Mouse (Mus musculus): ENCODE results near the gene Eef1akmt2. TPM values are rescaled to one million over a fixed set of nuclear protein-coding genes. Genes with fewer than 3 reads are reported as not detected.

Eef1akmt2 gene
- polyA plus RNA-seq, 1 experiment from 2014 or later = 82.0 TPM

DNA sequence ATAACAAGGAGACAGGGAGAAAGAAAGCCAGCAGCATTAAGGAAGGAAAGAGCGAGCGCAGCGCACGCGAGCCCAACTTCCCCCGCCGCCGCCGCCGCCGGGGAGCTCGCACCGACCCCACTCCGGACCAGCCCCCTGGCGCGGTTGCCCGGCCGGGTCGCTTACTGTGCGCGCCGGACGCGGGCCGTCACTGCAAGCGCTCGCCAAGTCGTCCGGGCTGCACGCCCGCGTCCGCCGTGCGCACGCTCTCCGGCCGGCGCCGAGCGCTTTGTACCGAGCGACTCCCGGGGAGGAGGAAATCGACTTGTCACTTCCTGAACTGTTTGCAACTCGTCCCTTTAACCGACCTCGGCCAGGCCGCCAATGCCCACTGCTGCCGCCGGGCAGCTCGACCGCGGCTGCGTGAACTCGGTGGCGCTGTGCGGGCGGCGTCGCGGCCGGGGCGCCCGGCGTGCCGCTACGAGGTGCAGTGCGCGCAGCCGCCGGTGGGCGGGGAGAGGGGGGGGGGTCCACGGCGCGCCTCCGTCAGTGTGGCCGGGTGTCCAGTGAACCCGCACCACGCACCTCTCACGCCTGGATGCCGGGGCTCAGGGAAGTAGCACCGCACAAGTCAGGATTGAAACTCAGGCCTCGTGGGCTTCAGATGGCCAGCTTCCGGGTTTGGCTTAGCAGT lies 38.9 kb downstream of the Eef1akmt2 start, which contains the start of gene Fam53b:
Gene Fam53b (minus strand): TSS at position 471 of the 673 bp plus-strand sequence.
- H3K27me3 ChIP-seq (ENCODE audit: low read depth, poor library complexity, severe bottlenecking) = no peaks in the 10 kb centered on the region
- H3K36me3 ChIP-seq = no peaks in the 10 kb centered on the region
- H3K27ac ChIP-seq (replicated peaks) = peak within 1 kb of the TSS; percentile 92
- no peaks in the 10 kb centered on the region for H3K9me3 ChIP-seq (replicated peaks)
- DNase-seq (ENCODE audit: low spot score) = peak; percentile 80
- under 1% methylated on average over 75 of the region's 85 CpGs for WGBS
- H3K4me1 ChIP-seq = peaks cover 79% of the 10 kb centered on the region
- H3K4me3 ChIP-seq = peak within 1 kb of the TSS; percentile 75

DNA sequence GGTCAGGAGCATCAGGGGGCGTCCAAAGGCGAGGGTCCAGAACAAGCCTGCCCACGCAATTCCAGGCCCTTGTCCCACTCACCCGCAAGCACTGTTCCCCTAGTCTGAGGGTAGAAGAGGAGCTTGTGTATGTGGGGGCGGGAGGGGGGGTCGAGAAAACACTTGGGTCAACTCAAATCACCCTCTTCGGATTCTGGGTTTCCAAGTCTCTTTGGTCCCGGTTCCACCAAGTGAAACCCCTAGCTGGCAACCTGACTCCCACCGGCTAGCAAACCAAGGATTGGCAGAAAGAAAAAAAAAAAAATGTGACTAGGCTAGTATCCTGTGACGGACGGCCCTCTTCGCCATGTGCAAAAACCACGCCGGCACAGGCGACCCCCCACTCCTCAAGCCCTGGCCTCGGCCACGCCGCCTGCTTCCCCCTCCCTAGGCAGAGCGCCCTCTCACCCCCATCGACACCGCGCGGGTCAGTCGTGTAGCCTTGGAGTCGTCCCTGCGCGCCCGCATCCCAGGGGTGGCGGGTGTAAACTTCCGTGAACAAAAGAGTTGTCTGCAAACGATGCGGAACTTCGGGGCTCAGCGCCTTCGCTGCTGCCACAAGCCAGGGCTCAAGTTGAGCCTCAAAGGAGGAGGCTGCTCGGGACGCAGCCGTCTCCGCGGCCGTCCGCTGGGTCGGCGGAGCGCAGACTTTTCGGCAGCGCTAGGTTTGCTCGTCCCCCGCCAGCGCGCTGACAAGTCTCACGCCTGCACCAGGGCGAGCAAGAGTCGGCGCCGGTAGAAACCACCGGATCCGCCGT lies 39.7 kb downstream of the Eef1akmt2 start:
- H3K27ac ChIP-seq (replicated peaks) = peak overlapping the region; percentile 92
- H3K36me3 ChIP-seq = no peaks in the 10 kb centered on the region
- no peaks in the 10 kb centered on the region for H3K9me3 ChIP-seq (replicated peaks)
- under 1% methylated on average over 59 of the region's 59 CpGs for WGBS
- H3K4me3 ChIP-seq = peak overlapping the region; percentile 75
- H3K27me3 ChIP-seq (ENCODE audit: low read depth, poor library complexity, severe bottlenecking) = no peaks in the 10 kb centered on the region
- DNase-seq (ENCODE audit: low spot score) = peak; percentile 76
- peaks cover 87% of the 10 kb centered on the region for H3K4me1 ChIP-seq

DNA sequence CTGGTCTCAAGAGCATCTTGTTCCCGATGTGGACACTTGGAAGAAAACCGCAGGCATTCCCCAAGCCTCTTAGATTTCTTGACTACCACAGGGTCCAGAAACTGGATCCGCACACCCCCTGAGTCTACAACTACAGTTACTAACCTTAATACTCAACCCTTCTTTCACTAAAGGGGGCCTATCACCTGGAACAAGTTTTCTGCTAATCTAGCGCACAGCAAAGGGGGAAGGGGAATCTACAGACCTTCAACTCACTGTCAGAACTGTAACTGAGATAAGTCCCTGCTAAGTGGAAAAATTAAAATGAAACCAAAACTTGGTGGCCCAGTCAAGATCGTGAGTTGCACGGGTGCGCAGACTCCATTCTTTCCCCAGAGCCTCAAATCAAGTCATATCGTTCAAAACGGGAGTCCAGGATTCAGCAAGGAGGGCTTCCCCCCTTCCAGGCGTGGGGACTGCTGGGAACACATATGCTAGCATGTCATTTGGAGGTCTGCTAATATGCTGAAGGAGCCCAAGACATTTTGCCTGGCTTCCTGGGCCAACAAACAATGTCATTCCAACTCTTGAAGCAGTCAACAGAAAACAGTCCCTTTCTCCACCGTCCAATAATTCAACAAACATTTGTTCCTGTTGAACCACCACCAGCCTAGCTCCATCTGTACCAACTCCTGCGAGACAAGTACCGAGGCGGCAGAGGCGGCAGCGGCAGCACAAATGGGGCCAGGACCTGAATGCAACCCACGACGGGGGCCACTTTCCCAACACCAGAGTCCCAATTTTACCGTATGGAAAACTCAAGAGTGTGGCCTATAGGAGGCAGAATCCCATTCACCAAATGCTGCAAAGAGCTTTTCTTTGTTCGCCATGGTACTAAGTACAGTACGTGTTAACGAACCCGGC lies 40.5 kb downstream of the Eef1akmt2 start:
- no peaks in the 10 kb centered on the region for H3K27me3 ChIP-seq (ENCODE audit: low read depth, poor library complexity, severe bottlenecking)
- peak overlapping the region; percentile 75 for H3K4me3 ChIP-seq
- WGBS = 17% methylated on average over 23 of the region's 23 CpGs
- peak; percentile 50 for DNase-seq (ENCODE audit: low spot score)
- no peaks in the 10 kb centered on the region for H3K9me3 ChIP-seq (replicated peaks)
- H3K36me3 ChIP-seq = no peaks in the 10 kb centered on the region
- peaks cover 93% of the 10 kb centered on the region for H3K4me1 ChIP-seq
- H3K27ac ChIP-seq (replicated peaks) = peak overlapping the region; percentile 92

DNA sequence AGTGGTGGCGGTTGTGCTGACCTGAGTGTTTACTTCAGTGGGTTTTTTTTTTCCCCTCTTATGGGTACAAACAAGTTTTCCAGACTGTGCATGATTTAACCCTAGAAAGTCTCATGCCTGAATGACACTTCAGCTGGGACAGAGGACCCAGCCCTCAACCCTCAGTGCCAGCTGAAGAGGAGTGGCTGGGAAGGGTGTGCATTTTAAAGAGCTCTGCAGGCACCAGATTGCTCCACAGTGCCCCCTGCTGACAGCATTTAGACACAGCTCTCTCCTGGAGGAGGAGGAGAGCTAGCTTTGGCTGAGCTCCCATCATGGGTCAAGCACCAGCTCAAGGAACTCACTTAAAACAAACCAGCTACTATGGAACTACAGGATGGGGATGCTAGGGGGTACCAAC lies 41.6 kb downstream of the Eef1akmt2 start:
- no peaks in the 10 kb centered on the region for H3K27me3 ChIP-seq (ENCODE audit: low read depth, poor library complexity, severe bottlenecking)
- DNase-seq (ENCODE audit: low spot score) = peak; percentile 88
- H3K27ac ChIP-seq (replicated peaks) = peak overlapping the region; percentile 90; the same call in 1 of the 2 replicates
- H3K4me1 ChIP-seq = peaks cover 95% of the 10 kb centered on the region
- 59% methylated on average over 1 of the region's 1 CpGs for WGBS
- peak overlapping the region; percentile 75 for H3K4me3 ChIP-seq
- no peaks in the 10 kb centered on the region for H3K36me3 ChIP-seq
- no peaks in the 10 kb centered on the region for H3K9me3 ChIP-seq (replicated peaks)

DNA sequence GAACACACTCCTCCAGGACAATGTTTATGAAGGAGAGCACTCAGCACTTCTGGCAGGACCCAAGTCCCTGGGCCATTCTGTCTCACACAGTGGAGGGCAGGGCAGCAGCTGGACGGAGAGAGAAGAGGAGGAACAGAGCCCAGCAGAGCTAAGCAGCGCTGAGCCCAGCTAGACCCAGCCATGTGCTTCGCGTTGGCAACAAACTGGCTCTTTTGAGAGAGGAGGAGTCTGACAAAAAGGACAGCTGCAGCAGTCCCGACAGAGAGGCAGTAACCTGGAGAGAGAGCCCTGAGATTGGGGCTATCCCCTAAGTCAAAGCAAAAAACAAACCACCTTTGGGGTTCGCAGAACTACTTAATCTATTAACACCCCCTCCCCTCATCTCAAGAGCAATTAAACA lies 42.1 kb downstream of the Eef1akmt2 start:
- 17% methylated on average over 6 of the region's 6 CpGs for WGBS
- Histone ChIP-seq H3K27ac (replicated peaks) (peak overlapping the region; percentile 90), H3K4me3 (peak overlapping the region; percentile 20; the same call in 1 of the 2 replicates)

GRCm38 (mm10) chr7:132809721-132810120 lies 42.8 kb downstream of the Eef1akmt2 start:
- WGBS = 33% methylated on average over 6 of the region's 6 CpGs
- no peaks in the 10 kb centered on the region for H3K9me3 ChIP-seq (replicated peaks)
- peak overlapping the region; percentile 35 for H3K4me3 ChIP-seq
- H3K27ac ChIP-seq (replicated peaks) = peak overlapping the region; percentile 90
- H3K36me3 ChIP-seq = no peaks in the 10 kb centered on the region
- peaks cover 93% of the 10 kb centered on the region for H3K4me1 ChIP-seq
- H3K27me3 ChIP-seq (ENCODE audit: low read depth, poor library complexity, severe bottlenecking) = no peaks in the 10 kb centered on the region
- DNase-seq (ENCODE audit: low spot score) = no peak

More for the DNA sequence above, 42.1 kb downstream of the Eef1akmt2 start:
- no peaks in the 10 kb centered on the region for H3K9me3 ChIP-seq (replicated peaks)
- H3K36me3 ChIP-seq = no peaks in the 10 kb centered on the region
- H3K27me3 ChIP-seq (ENCODE audit: low read depth, poor library complexity, severe bottlenecking) = no peaks in the 10 kb centered on the region
- DNase-seq (ENCODE audit: low spot score) = peak; percentile 40
- H3K4me1 ChIP-seq = peaks cover 95% of the 10 kb centered on the region

- DNase-seq (ENCODE audit: low spot score) = peak; percentile 64
- H3K9me3 ChIP-seq (replicated peaks) = no peaks in the 10 kb centered on the region
- under 1% methylated on average over 20 of the region's 20 CpGs for whole genome bisulfite sequencing
- peak overlapping the region; percentile 90 for H3K27ac ChIP-seq (replicated peaks)
- no peaks in the 10 kb centered on the region for H3K36me3 ChIP-seq
- H3K4me1 ChIP-seq = peaks cover 87% of the 10 kb centered on the region
- no peaks in the 10 kb centered on the region for H3K27me3 ChIP-seq (ENCODE audit: low read depth, poor library complexity, severe bottlenecking)
- peak overlapping the region; percentile 35 for H3K4me3 ChIP-seq
These were observed 43.4 kb downstream of the Eef1akmt2 start for GRCm38 (mm10) chr7:132808841-132809682.

DNA sequence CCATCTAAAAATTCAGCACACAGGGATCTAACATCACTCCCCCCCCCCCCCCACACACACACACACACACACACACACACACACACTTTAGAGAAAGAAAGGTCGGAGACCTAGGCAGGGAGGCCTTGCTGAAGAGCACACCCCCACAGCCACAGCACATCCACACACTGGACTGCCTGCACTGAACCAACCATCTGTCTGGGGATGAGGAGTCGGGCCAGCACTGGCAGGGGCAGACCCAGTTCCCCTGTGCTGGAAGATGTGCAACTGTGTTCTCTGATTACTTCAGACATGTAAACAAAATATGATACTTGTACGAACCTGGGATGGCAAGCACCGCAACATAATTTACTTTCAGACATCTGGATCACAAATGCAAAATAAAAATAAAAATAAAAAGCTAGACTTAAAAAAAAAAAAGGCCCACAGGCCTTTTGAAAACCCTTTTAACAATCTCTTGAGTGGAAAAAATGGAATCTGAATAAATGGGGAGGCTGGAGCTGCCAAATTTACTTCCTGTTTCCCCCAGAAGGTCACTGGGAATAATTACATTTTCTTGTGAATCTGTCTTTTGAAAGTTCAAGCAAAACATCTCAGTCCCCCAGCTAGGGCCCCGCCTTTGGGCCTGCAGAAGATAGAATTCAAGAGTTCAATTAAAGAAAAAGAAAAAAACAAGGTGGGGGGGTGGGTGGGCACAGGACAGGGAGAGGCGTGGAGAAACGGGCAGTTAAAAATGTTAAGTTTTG lies 44.2 kb downstream of the Eef1akmt2 start:
- Histone ChIP-seq H3K4me1 (peaks cover 86% of the 10 kb centered on the region), H3K9me3 (replicated peaks) (no peaks in the 10 kb centered on the region), H3K36me3 (no peaks in the 10 kb centered on the region), H3K4me3 (peak overlapping the region; percentile 35), H3K27ac (replicated peaks) (peak overlapping the region; percentile 90), H3K27me3 (ENCODE audit: low read depth, poor library complexity, severe bottlenecking) (no peaks in the 10 kb centered on the region)
- DNase-seq (ENCODE audit: low spot score) = peak; percentile 28
- 38% methylated on average over 7 of the region's 7 CpGs for WGBS

- no peak overlapping the region for H3K4me3 ChIP-seq
- H3K27ac ChIP-seq (replicated peaks) = peak overlapping the region; percentile 90
- peak; percentile 18 for DNase-seq (ENCODE audit: low spot score)
- H3K27me3 ChIP-seq (ENCODE audit: low read depth, poor library complexity, severe bottlenecking) = no peaks in the 10 kb centered on the region
- no peaks in the 10 kb centered on the region for H3K9me3 ChIP-seq (replicated peaks)
- no peaks in the 10 kb centered on the region for H3K36me3 ChIP-seq
- peaks cover 78% of the 10 kb centered on the region for H3K4me1 ChIP-seq
- 52% methylated on average over 13 of the region's 13 CpGs for WGBS
These were observed 45.3 kb downstream of the Eef1akmt2 start for GRCm38 (mm10) chr7:132806926-132807857.

GRCm38 (mm10) chr7:132806286-132806685 lies 46.2 kb downstream of the Eef1akmt2 start:
- Histone ChIP-seq H3K4me1 (peaks cover 73% of the 10 kb centered on the region), H3K27me3 (ENCODE audit: low read depth, poor library complexity, severe bottlenecking) (no peaks in the 10 kb centered on the region), H3K27ac (replicated peaks) (peak overlapping the region; percentile 90), H3K36me3 (no peaks in the 10 kb centered on the region), H3K9me3 (replicated peaks) (no peaks in the 10 kb centered on the region), H3K4me3 (no peak overlapping the region)
- DNase-seq (ENCODE audit: low spot score) = no peak
- 55% methylated on average over 5 of the region's 5 CpGs for WGBS
